Mouse (Mus musculus) forelimb bud, embryonic 11.5 days (tissue): Measurements from ENCODE around the gene Grb14.
A peak's percentile ranks its signal among the peaks of the same experiment; 100 is the strongest.

Experiments
- DNase-seq: peaks from one replicate; pipeline ENCODE4 v3.0.0-alpha.2; 2012; ENCODE audit warnings: low read depth, low spot score

The Grb14 gene

DNA sequence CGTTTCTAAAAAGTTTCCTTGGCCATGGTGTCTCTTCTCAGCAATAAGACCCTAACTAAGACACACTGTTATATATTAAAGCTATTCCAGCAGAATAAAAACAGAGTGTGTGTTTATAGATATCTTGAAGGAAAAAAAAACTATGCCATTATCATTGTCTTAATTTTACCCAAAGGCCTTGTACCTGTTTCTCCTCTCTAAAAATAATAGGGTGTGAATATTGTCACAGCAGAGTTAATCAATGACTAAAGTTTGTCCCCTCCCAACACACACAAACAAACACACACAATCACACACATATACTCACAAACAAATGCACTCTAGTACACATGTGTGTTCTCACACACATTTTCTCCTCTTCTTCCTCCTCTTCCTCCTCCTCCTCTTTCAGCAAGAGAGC is at the start of gene Grb14:
Gene Grb14 (minus strand): TSS at position 101 of the 400 bp plus-strand sequence.
- no peak for DNase-seq

DNA sequence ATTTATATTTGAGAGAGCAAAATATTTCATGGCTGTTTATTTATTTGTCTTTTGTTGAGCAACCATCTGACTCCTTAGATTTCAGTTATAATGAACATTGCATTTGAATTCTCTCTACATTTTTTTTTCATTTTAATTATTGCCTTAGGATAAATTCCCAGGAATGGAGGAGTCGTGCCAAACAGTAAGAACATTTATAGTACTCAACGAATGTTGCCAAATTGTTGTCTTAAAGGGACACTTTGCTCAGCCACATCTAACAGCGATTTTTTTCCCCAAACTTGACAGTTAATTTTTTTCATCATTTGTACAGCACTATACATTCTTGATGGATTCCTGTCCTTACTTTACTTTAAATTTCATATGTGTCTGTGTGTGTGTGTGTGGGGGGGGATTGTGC is 47.4 kb upstream of the Grb14 start:
- no peak for DNase-seq

DNA sequence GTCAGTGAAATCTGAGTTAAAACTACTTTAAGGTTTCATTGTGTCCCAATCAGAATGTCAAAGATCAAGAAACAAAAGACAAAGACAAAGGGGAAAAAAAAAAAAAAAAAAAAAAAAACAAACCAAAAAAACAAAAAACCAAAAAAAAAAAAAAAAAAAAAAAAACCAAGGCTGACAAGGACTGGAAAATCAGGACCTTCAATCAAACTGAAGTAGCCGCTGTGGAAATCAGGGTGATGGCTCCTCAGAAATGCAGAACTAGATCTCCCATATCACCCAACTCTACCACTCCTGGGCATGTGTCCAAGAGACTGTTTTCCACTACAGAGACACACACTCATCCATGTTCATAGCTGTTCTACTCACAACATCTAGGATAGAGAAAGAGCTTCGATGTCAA is 29.0 kb upstream of the Grb14 start:
- no peak for DNase-seq

DNA sequence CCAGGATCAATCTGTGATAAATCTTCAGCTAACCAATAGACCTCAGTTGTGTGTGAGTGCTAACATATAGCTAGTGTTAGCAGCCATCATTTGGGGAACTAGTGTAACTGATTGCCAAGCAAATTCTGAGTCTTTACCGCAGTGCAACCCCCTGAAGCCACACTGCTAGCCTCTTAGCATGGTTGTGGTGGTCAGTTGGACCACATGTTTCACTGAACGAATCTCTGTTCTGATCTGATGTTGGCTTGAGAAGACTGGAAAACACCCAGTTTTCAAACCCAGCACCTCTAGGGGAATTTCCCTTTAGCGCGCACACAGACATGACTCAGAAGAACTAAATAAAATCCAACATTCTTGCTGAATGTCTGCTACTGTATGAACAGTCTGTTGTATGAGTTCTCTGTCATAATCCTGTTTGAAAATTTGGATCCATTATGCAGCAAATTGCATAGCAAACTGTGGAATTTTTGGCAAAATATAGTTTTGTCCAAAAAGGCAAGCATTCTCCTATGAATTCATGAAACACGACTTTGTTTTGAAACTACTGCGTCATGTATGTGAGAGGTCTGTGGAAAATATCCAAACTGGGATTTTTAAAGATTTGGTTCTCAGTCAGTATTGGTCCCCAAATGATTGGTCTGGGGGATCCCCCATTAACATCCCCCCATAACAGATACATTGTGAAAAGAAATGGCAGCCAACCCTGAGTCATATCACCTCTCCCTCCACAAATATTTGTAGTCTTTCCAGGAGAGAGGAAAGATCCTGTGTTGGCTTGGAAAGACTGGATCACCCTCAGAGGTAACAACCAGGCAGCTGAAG is 27.6 kb upstream of the Grb14 start:
- no peak for DNase-seq

DNA sequence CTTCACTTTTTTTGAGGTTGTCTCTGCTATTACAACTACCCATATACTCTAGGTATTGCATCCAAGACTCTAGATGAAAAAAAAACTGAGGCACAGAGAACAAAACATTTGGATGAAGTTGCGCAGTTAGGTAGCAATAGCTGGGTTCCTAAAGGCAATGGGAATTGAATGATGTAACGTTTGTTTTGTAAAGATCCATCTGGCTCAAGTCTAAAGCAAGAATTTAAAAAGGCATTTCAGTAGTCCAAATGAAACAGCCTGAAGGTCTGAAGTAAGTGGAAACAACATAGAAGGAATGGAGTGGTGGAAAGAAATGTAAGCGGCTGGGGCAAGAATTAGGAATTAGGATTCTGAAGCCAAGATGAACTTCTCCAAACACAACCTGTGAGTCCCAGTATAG is 26.0 kb upstream of the Grb14 start:
- DNase-seq, result no peak

DNA sequence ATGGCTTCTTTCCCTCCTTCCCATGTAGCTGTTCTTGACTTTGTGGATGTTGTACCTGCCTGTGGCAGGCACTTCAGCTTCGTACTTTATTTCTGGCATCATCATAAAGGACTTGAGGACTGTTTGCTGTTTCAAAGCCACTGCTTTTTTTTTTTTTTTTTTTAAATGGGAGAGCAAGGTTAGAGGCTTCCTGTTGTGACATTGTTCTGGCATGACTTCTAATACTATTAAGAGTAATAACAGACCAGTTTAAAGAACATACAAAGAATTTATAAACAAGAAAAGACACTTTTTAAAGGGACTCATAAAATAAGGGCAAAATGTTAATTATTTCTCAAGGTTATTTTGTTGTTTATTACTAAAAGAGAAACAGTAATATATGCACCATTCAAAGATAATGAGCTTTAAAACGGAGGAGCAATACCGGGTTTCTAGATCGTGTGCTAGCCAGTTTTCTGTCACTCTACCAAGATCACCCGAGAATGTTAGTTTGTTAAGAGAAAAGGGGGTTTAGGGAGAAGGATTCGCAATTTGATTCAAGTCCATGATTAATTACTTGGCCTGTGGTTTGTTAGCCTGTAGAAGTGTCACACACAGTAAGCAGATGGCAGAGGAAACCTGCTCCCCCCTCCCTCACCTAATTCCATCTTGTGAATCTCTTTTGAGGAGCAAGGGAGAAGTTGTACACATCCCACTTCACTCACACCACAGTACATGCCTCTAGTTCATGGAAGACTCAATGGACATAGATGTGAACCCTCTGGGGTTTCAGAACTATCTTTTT is 23.6 kb upstream of the Grb14 start:
- DNase-seq, result no peak

DNA sequence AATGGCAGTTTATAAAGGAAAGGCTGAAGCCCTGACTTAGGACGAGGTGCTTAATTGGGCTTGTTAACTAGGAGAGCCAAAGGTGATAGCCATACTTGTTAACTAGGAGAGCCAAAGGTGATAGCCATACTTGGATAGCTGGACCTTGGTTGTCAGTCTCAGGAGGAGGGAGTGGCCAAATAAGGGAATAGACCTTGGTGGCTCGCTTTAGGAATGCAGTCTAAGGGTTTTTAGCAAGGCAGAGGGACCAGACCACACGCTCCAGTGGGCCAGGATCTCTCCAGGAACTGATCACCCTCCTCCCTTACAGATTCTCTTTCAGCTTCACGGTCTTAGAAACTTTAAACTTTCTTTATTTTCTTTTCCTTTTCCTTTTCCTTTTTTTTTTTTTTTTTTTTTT is 13.4 kb upstream of the Grb14 start:
- no peak for DNase-seq

DNA sequence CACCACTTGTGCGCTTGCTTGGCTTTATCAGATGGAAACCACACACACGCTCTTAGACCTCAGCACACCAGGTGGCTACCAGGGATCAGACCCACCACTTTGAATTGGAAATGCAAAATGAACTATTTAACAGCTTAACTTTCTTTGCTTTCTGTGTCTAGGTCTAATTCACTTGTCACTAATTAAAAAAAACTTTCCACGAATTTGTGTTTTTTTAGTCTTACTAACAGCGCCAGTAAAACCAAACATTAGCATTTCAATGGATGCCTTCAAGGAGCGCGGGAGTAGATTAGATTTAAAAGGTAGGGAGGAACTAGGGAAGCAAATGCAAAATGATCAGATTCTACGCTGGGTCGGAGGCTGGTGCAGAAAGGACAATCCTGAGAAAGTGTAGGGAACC is 12.8 kb upstream of the Grb14 start:
- DNase-seq, result no peak

DNA sequence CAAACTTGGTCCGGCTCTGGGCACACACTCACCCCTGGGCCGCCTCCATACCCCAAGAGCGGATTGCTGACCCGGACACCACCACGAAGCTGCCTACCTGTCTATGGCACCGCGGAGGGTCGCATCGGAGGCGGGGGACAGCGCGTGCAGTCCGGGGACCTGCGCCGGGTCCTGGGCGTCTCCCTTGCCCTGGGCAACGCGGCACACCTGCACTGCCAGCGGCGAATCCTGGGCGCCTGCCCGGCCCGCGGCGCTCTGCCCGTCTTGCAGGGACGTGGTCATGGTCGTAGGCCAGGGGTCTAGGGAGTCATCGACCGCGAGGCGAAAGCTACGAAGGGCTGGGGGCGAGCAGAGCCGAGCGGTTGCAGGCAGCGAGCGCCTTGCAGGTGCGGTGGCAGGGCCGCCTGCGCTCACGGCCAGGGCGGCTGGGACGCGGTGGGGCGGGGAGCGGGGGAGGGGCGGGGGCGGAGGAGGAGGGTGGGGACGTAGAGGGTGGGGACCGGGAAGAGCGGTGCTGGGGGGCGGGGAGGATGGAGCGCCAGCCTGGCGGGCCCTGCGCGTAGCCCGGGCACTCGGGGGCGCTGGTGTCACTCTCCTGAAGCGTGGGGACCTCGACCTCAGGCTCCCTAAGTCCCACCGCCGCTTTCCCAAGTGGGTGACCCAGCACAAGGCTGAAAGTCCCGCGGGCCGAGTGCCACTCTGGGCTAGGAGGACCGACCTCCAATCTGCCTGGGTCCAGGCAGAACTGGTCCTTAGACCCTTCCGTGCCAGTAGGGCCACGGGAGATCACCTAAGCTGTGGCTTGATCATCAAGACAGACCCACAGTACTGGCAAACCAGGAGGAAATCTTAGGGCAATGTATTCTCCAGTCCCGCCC is 2.2 kb downstream of the Grb14 start:
- peak; percentile 33 for DNase-seq

DNA sequence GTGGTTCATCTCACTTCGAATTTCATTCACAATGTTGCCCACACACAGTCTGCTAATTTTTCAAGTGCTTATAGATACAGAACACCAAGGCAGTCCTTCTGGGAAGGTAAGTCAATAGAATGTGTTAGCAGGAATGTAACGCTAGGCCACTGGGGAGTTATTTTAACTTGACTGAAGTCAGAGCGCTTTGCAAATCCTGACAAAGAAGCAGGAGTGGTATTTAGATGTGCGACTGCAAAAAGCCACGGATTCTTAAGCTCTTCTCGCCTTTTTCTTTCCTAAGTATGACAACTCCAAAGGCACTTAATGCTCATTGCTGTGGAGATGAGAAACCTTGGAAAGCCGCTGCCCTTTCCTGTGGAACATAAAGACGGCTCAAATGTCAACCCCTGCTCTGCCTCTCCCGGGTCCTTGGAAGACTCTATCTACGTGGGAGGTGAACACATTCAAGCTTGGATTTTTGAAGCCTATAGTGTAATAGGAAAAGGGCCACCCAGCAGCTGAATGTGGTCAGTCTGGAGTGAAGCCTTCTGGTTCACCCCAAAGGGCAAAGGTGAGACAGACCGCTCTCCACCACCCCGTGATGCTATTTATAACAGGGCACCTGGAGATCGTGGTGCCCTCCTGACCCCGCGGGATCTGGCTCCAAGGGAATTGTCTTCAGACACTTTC is 3.0 kb downstream of the Grb14 start:
- DNase-seq, result peak; percentile 27

DNA sequence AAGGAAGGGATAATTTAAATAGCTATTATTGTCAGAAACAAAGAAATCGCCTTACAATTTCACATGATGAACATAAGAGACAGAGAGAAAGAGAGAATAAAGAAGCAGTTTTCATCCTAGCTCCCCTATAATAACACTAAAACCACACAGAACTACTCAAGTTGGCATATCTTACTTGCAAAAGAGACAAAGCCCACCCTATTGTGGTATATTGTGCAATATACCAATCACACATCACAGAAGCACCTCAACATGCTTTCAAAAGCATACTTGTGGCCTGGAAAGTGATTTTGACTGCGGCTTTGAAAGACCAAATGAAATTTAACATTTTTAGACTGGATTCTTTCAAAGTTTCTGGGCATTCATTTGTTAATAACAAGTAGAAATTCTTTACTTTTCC is 7.4 kb downstream of the Grb14 start:
- DNase-seq, result no peak

DNA sequence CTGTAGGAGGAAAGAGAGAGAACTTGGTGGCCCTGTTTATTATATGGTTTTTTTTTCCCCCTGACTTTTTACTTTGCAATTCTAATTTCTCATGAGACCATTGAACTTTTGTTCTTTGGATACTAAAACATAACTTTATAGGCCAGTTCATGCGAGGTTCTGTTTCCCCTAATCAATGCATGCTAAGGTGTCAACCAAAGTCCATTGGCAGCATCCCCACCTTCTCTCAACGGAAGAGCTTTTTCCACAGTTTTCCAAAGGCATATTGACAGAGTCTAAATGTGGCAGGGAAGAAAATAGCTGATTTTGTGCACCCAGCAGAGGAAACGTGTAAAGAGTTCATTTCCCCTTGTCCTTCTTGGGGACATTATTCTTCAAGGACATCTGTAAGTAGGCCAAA is 10.2 kb downstream of the Grb14 start:
- DNase-seq, result no peak

DNA sequence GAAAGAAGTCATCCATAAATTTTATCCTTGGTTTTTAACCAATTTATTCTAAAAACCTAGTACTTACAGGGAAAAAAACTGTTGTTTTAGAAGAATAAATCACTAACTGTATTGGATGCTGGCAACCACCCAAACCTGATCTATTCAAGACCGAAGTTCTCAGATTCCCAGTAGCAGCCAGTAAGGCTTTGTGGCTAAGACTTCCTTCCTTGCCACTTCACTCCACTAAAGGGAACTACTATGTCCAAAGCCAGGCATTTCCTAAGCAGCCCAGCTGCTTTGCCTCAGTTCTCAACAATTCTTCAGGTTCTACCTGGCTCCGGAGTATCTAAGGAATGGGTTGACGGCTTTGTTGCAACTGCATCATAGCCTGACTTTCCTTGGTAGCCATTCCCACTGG is 14.7 kb downstream of the Grb14 start:
- no peak for DNase-seq

DNA sequence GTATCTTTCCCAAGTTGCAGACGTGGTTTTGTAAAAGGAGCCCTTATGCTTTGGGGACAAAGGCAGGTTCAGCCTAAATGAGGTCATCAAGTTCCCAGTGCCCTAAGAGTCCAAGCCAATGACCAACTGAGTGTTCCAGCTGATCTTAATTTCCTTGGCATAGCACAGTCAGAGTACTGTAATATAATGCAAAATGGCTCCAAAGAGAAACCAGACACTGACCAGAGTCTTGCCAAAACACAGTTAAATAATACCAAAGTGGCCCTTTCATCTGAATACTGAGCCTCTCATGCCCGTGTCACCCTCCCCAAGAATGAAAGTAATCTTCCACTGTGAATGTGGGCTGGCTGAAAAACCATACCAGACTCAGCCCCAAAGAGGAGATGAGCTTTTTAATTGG is 17.4 kb downstream of the Grb14 start:
- no peak for DNase-seq

DNA sequence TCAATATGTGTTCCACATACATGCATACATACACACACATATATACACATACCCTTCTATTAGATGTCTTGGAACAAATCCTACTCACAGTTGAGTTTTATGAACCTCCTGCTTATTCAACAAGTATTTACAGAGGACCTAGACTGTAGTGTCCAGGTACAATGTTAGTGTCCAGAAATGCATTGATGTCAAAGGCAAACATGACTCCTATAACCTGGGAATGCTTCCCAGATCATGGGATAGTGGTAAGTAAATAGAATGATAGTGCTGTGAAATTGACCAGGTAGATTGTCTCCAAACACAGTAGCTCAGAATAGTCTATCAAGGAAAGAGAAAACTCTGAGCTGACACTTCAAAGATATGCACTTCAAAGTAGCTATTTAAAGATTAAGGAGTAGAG is 19.7 kb downstream of the Grb14 start:
- no peak for DNase-seq

DNA sequence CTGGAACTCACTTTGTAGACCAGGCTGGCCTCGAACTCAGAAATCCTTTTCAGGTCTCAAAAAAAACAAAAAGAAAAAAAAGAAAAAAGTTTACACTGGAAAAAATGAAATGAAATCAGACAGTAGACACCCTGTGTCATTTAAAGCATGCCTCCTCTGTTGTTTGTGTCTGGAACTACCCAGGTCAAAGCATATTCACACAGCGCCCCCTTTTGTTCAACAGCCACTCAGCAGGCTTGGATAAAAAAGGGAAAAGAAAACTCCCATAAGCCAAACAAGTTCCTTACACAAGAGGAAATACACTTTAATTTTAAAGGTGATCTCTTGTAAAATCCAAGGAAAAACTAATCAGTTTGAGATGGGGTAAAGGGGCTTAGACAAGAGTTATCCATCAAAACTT is 21.4 kb downstream of the Grb14 start:
- DNase-seq, result no peak

DNA sequence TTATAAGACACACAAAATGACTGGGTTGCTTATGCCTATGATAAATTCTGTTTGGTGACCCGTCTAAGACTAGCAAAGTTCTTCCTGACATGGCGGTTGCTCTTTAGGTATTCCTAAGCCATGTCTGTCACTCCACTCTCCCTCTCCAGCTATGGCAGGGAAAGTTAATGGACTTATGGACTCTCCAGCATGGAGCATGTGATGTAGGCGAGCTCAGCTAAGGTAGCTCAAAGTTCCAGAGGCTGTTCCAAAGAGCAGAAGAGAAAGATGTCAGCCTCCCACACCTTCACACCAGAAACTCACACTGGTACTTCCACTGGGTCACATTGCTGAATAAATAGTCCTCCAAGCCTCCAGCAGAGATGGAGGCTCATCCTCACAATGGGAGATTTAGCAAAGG is 22.2 kb downstream of the Grb14 start:
- no peak for DNase-seq

DNA sequence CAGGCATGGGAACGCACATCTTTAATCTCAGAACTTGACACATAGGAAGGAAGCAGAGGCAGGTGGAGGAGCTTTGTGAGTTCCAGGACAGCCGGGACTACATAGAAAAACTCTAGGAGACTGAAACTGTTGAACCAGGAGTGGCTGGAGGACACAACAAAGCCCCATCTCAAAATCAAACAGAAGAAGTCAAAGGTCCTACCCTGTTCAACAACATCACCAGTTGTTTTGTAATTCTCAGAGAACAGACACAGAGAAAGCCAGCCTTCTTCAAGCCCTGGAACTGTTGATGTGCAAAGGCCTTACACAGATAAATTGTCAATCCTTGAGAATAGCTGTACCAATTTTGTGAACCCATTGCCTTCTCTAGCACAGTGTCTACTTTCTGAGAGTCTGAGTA is 29.7 kb downstream of the Grb14 start:
- DNase-seq, result no peak

DNA sequence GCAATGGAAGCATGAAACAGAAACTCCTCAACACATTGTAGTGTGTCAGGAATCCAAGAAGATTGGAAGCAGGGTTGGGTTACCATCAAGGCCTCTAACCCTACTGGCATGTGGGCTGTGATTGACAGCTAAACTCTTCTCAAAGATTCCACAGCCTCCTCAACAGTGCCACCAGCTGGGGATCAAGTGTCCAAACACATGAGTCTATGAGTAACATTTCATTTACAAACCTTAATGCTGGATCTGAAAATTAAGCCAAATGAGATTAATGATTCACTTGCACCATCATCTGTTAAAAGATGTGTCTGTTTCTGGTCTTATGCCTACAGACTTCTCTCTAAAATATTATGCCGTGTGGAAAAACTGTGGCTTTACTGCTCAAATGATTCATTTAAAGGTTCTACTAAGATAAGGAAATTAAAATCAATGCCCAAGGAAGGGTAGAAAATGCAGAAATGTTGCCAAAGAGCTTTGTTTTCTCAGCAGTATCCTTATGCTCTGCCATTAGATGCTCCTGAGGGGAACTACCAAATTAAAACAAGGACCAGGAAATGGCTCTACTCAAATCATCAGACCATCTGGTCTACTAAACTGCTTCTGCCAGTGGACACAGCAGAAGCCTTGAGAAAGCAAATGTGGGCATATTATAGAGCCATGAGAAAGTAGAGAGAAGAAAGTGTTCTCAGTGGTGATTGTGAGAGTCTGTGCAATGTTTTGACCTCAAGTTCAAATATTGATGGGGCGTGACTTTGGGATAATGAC is 35.2 kb downstream of the Grb14 start:
- DNase-seq, result no peak

DNA sequence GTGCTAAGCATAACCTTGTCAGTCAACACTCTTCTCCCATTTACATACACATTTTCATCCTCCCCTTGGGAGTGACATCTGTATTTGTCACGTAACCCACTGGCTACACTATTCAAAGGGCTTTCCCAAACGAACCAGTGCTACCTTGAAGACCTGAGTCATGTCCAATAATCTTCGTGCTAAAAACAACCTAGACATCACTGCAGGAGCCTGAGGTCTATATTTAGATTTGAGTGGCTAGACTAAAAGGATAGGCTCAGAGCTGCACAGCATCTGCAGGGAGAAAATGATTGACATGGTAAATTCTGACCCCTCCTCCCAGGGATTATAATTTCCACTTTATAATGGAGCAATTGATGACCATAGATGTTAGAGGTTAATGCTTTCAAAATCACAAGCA is 37.0 kb downstream of the Grb14 start:
- DNase-seq, result no peak

DNA sequence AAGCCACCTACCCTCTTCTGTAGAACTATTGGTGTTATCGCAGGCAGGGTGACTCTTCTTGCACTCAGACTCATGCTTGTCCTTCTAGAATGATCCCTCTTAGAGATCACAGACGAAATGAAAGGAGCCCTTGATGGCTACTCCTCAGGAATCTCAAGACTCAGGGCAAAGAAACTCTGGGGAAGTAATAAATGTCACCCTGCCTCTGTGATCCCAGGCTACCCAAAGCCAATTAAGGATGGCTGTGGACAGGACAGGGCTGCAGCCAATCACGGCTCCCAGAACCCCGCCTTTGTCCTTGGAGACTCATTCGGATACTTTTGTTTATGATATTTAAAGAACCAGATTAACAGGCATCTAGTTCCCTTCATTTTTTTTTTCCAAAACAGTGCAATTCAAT is 49.2 kb downstream of the Grb14 start:
- DNase-seq, result no peak
